Mouse (Mus musculus) small intestine, adult 2 months (tissue): ENCODE measurements at regions not wholly inside any gene's neighbourhood (a gene's known extent, or its start where the extent isn't known, plus 50 kb on each side); places are given as distances from the start of the nearest gene placed in this dataset.

Experiments
- H3K27ac ChIP-seq: fragments of 200-500 bp; 2 replicates; pipeline ENCODE4 v1.5.1; 2012; ENCODE audit warnings: low read depth, low read length, control low read depth, inconsistent platforms; ENCODE audit not compliant: insufficient read depth
- H3K27me3 ChIP-seq: fragments of 200-500 bp; 2 replicates; pipeline ENCODE4 v1.6.1; 2012; ENCODE audit warnings: mild to moderate bottlenecking, moderate library complexity, low read length, inconsistent platforms; ENCODE audit not compliant: control insufficient read depth, insufficient read depth
- H3K36me3 ChIP-seq: fragments of 200-500 bp; 2 replicates; pipeline ENCODE4 v1.6.1; 2012; ENCODE audit warnings: mild to moderate bottlenecking, low read length, control low read depth, inconsistent platforms; ENCODE audit not compliant: control insufficient read depth, insufficient read depth
- H3K4me1 ChIP-seq: fragments of 200-500 bp; 2 replicates; pipeline ENCODE4 v1.6.1; 2012; ENCODE audit warnings: low read length, inconsistent platforms, mixed read lengths; ENCODE audit not compliant: control insufficient read depth, insufficient read depth, insufficient read length
- H3K4me3 ChIP-seq: fragments of 200-500 bp; 2 replicates; pipeline ENCODE4 v1.5.1; 2012; ENCODE audit warnings: low read depth, mild to moderate bottlenecking, control low read depth, inconsistent platforms, low read length, moderate library complexity
- CTCF ChIP-seq: fragments of 200-500 bp; IDR thresholded peaks from 2 replicates; pipeline ENCODE4 v1.5.1; 2012; ENCODE audit warnings: low read depth, mild to moderate bottlenecking, control low read depth, inconsistent platforms, low read length, moderate library complexity, mixed read lengths; ENCODE audit not compliant: insufficient replicate concordance, insufficient read length; ENCODE audit errors: extremely low read depth
- POLR2A ChIP-seq: fragments of 200-500 bp; IDR thresholded peaks from 2 replicates; pipeline ENCODE4 v1.6.1; 2012; ENCODE audit warnings: low read depth, mild to moderate bottlenecking, control low read depth, inconsistent platforms, low read length, moderate library complexity
- WGBS: fragments of 180-500 bp; shearing (Covaris S2); methylation state at CpG from one replicate; pipeline ENCODE4 v1.1.7; 2018; 5-methylcytosine and 5-hydroxymethylcytosine counted together

GRCm38 (mm10) chr1:61531487-61531886 is 107.1 kb upstream of the Pard3b start:
- no peak overlapping the region for H3K4me3 ChIP-seq
- TF ChIP-seq CTCF, result no peak
- no peak for TF ChIP-seq POLR2A

GRCm38 (mm10) chr1:61540081-61540480 is 98.5 kb upstream of the Pard3b start:
- no peaks in the 10 kb centered on the region for H3K27me3 ChIP-seq
- TF ChIP-seq POLR2A (no peak), CTCF (no peak)
- no peaks in the 10 kb centered on the region for H3K4me1 ChIP-seq
- H3K36me3 ChIP-seq, result no peaks in the 10 kb centered on the region
- WGBS, result 91% methylated on average over 3 of the region's 3 CpGs
- H3K4me3 ChIP-seq, result no peak overlapping the region
- H3K27ac ChIP-seq, result no peak overlapping the region

More at GRCm38 (mm10) chr1:61531487-61531886, 107.1 kb upstream of the Pard3b start:
- 56% methylated on average over 5 of the region's 5 CpGs for WGBS
- H3K4me1 ChIP-seq, result no peaks in the 10 kb centered on the region
- no peaks in the 10 kb centered on the region for H3K36me3 ChIP-seq
- no peaks in the 10 kb centered on the region for H3K27me3 ChIP-seq
- H3K27ac ChIP-seq, result no peak overlapping the region

GRCm38 (mm10) chr1:61541166-61541565 is 97.5 kb upstream of the Pard3b start:
- H3K36me3 ChIP-seq, result no peaks in the 10 kb centered on the region
- no peak overlapping the region for H3K27ac ChIP-seq
- WGBS, result 95% methylated on average over 4 of the region's 4 CpGs
- no peaks in the 10 kb centered on the region for H3K4me1 ChIP-seq
- TF ChIP-seq CTCF (no peak), POLR2A (no peak)
- no peaks in the 10 kb centered on the region for H3K27me3 ChIP-seq
- no peak overlapping the region for H3K4me3 ChIP-seq

GRCm38 (mm10) chr1:61552577-61553517 is 85.8 kb upstream of the Pard3b start:
- WGBS, result 59% methylated on average over 21 of the region's 21 CpGs

GRCm38 (mm10) chr1:61559514-61559913 is 79.1 kb upstream of the Pard3b start:
- Histone ChIP-seq H3K27ac (no peak overlapping the region), H3K27me3 (no peaks in the 10 kb centered on the region), H3K4me1 (no peaks in the 10 kb centered on the region), H3K4me3 (no peak overlapping the region), H3K36me3 (no peaks in the 10 kb centered on the region)
- no peak for TF ChIP-seq POLR2A
- no peak for TF ChIP-seq CTCF
- 86% methylated on average over 2 of the region's 2 CpGs for WGBS

More at GRCm38 (mm10) chr1:61552577-61553517, 85.8 kb upstream of the Pard3b start:
- no peak overlapping the region for H3K27ac ChIP-seq
- no peaks in the 10 kb centered on the region for H3K27me3 ChIP-seq
- no peak for TF ChIP-seq CTCF
- TF ChIP-seq POLR2A, result no peak
- H3K36me3 ChIP-seq, result no peaks in the 10 kb centered on the region
- H3K4me1 ChIP-seq, result no peaks in the 10 kb centered on the region
- no peak overlapping the region for H3K4me3 ChIP-seq

- H3K27me3 ChIP-seq, result no peaks in the 10 kb centered on the region
- H3K27ac ChIP-seq, result no peak overlapping the region
- TF ChIP-seq CTCF (no peak), POLR2A (no peak)
- H3K4me3 ChIP-seq, result no peak overlapping the region
- no peaks in the 10 kb centered on the region for H3K4me1 ChIP-seq
- 46% methylated on average over 2 of the region's 2 CpGs for WGBS
- H3K36me3 ChIP-seq, result no peaks in the 10 kb centered on the region
Observed at GRCm38 (mm10) chr1:61562091-61562490, 76.5 kb upstream of the Pard3b start.

- 44% methylated on average over 4 of the region's 4 CpGs for WGBS
- H3K36me3 ChIP-seq, result no peaks in the 10 kb centered on the region
- H3K4me1 ChIP-seq, result no peaks in the 10 kb centered on the region
- TF ChIP-seq CTCF (no peak), POLR2A (no peak)
- no peaks in the 10 kb centered on the region for H3K27me3 ChIP-seq
- no peak overlapping the region for H3K4me3 ChIP-seq
- no peak overlapping the region for H3K27ac ChIP-seq
Observed at GRCm38 (mm10) chr1:61565471-61565870, 73.2 kb upstream of the Pard3b start.
